Mouse (Mus musculus): Measurements from ENCODE around the gene Pdzrn4. TPM values are rescaled to one million over a fixed set of nuclear protein-coding genes. Genes with fewer than 3 reads are reported as not detected.
A peak's percentile ranks its signal among the peaks of the same experiment; 100 is the strongest.

Gene Pdzrn4
- polyA plus RNA-seq, 1 experiment from 2014 or later: 27.4 TPM

DNA sequence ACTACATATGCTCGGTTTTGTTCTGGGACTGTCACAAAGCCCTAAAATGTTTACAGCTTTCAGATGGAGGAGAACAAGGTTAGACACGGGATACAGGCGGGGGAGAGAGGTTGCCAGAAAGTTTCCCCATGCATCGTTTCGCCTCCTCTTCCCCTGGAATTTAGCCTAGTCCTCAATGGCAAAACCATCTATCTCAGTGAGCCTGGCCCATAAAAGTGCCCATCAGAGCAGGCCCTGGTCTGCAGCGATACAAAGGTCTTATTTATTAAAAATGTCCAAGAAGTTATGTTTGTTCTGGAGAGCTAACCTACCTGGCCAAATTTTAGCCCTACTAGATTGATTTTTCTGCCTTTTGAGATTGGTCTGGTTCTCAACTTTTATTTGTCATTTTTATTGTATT lies 165.5 kb downstream of the Pdzrn4 start:
- Histone ChIP-seq H3K9ac (no peak overlapping the region), H3K4me2 (replicated peaks) (no peak overlapping the region), H3K27ac (no peak overlapping the region), H3K9me3 (replicated peaks) (no peaks in the 10 kb centered on the region), H3K4me3 (no peak overlapping the region), H3K27me3 (no peaks in the 10 kb centered on the region), H3K4me1 (no peaks in the 10 kb centered on the region), H3K36me3 (no peaks in the 10 kb centered on the region)
- ATAC-seq (ENCODE audit: low FRiP score): no peak
- 93% methylated on average over 6 of the region's 6 CpGs for WGBS

DNA sequence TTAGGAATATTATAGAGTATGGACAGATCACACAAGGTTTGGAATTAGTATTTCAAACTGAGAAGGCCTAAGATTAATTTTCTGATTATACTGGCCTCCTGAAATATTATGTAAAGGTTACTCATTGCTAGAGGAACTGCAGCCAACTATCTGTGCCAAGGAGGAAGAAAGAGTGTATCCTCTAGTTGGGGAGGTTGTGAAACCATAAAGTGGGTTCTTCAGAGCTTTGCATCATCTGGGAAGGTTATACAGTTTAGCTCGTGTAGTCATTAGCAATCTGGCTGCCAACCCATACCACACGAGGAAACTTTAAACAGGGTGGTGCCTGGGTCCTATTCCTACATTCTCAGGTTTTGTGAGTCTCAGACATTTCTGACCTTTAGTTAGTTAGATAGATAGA lies 166.9 kb downstream of the Pdzrn4 start:
- WGBS: 87% methylated on average over 2 of the region's 2 CpGs
- no peak for ATAC-seq (ENCODE audit: low FRiP score)

DNA sequence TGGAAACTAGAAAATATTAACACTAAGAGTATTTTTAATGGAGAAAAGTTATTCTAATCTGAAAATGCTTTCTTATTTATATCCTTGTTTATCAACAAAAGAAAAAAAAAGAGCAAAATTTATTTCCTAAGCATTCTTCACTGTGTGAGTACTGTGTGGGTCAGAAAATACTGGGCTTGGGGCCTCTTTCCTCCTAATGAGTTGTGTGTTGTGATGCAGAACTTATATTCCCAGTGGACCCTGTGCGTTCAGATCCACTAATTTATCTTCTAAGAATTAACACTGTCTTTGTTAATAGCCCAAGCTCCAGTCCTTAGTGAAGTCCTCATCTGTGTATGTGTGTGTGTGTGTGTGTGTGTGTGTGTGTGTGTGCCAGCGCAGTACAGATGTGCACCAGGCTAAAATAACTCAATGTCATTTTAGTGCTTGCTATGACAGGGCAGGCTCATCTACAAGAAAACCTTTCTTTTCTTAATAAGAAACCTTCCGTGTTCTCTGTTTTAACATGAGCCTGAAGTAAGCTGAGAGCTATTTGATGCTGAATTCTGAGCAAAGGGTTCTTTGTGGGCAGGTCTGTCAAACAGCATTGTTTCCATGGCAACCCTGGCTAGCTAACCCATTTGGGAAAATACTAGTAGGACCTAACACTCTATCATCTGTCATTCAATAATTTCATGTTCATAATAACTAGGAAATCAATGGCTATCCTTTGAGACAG lies 174.0 kb downstream of the Pdzrn4 start:
- H3K27ac ChIP-seq: peak overlapping the region; percentile 71
- no peak overlapping the region for H3K9ac ChIP-seq
- H3K27me3 ChIP-seq: no peaks in the 10 kb centered on the region
- H3K4me3 ChIP-seq: no peak overlapping the region
- ATAC-seq (ENCODE audit: low FRiP score): peak; percentile 75
- no peaks in the 10 kb centered on the region for H3K9me3 ChIP-seq (replicated peaks)
- H3K36me3 ChIP-seq: no peaks in the 10 kb centered on the region
- WGBS: 61% methylated on average over 3 of the region's 3 CpGs
- peaks cover 9% of the 10 kb centered on the region for H3K4me1 ChIP-seq
- no peak overlapping the region for H3K4me2 ChIP-seq (replicated peaks)

More for the DNA sequence above, 166.9 kb downstream of the Pdzrn4 start:
- H3K4me1 ChIP-seq: no peaks in the 10 kb centered on the region
- no peaks in the 10 kb centered on the region for H3K9me3 ChIP-seq (replicated peaks)
- H3K4me3 ChIP-seq: no peak overlapping the region
- H3K27me3 ChIP-seq: no peaks in the 10 kb centered on the region
- H3K36me3 ChIP-seq: no peaks in the 10 kb centered on the region
- no peak overlapping the region for H3K27ac ChIP-seq
- H3K4me2 ChIP-seq (replicated peaks): no peak overlapping the region
- no peak overlapping the region for H3K9ac ChIP-seq

DNA sequence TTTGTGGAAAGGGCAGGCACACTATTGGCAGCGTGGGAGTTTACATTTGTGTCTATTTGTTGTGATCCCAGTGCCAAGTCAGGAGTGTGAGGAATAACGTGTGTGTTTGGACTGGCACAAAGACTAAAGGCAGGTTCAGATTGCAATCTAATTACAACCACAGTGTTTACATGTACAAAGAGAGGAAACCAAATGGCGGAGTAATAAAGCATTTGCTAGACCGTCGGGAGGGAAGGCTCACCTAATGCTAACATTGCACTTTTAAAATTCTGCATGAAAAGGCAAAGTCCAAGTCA lies 174.5 kb downstream of the Pdzrn4 start:
- H3K27ac ChIP-seq: peak overlapping the region; percentile 71
- 0 out of 2 replicates have a peak, but pooled peaks have one; percentile 40 for ATAC-seq (ENCODE audit: low FRiP score)

DNA sequence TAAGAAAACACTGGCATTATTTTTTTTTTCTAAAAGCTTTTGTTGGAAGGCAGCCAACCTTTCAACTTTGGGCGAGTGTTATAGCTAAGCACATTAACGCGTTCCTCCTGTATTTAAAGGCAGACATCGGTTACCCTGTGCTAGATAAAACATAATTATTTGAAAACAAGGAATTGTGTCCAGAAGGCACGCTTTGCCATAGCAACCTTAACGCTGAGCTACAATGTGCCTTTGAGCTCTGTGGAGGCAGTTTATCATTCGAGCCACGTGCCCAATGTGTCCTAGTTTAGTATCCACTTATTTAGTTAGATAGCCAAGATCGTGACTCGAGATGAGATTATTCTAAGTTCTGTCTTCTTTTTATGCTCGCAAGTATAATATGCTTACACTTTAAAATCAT lies 180.8 kb downstream of the Pdzrn4 start:
- H3K36me3 ChIP-seq: no peaks in the 10 kb centered on the region
- no peak overlapping the region for H3K9ac ChIP-seq
- ATAC-seq (ENCODE audit: low FRiP score): 0 out of 2 replicates have a peak, but pooled peaks have one; percentile 32
- no peaks in the 10 kb centered on the region for H3K9me3 ChIP-seq (replicated peaks)
- H3K27ac ChIP-seq: no peak overlapping the region
- H3K27me3 ChIP-seq: no peaks in the 10 kb centered on the region
- 42% methylated on average over 11 of the region's 11 CpGs for WGBS
- H3K4me2 ChIP-seq (replicated peaks): no peak overlapping the region
- H3K4me1 ChIP-seq: peaks cover 18% of the 10 kb centered on the region
- no peak overlapping the region for H3K4me3 ChIP-seq

More for the DNA sequence above, 174.5 kb downstream of the Pdzrn4 start:
- Histone ChIP-seq H3K36me3 (no peaks in the 10 kb centered on the region), H3K4me2 (replicated peaks) (no peak overlapping the region), H3K4me1 (peaks cover 9% of the 10 kb centered on the region), H3K4me3 (no peak overlapping the region), H3K27me3 (no peaks in the 10 kb centered on the region), H3K9ac (no peak overlapping the region), H3K9me3 (replicated peaks) (no peaks in the 10 kb centered on the region)
- WGBS: 61% methylated on average over 5 of the region's 5 CpGs

DNA sequence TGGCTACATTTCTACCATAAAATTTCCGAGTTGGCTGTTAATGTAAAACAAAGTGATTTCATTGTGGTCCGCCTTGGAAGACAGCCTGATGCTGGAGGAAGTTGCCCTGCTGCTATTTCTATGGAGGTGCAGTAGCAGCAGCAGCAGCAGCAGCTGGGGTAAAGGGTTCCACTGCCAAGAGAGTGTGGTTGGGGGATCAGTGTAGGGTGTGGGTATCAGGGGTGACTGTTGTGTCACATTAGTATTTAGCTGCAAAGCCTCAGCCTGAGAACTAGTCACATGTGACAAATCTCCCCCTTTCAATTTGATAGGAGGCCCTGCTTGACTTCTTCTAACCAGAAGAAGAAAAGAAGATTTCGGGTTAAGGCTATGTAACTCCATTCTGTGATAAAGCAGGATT lies 183.5 kb downstream of the Pdzrn4 start:
- no peak for ATAC-seq (ENCODE audit: low FRiP score)
- H3K9ac ChIP-seq: no peak overlapping the region
- H3K27ac ChIP-seq: 0 out of 2 replicates have a peak overlapping the region, but pooled peaks have one; percentile 40

DNA sequence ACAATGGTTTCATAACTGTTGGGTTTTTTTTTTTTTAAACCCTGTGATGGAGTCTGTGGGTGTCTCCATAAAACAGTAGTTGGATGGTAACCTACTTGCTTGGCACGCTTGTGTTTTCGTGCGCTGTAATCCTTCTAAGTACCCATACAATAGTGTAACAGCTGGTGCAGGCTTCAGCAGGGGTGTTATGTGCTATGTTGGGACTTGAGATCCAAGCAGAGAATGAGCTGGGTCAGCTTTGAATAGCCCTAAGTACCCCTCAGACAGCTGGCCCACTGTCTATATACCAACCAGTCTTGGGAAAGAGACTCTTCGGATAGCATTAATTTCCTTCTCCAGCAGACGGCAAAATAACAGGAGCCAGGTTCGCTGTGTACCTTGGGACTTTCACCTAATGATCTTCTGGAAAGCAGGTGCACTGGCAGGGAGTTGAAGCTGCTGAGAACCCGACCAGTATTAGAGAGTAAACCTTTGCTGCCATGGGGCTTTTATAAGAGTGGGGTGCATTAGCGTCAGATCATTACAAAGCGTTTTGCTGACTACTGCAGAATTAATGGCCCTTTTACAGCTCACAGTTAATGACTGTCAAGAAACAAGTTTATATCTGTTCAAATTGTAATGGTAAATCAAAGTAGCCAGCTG lies 184.2 kb downstream of the Pdzrn4 start:
- 0 out of 2 replicates have a peak, but pooled peaks have one; percentile 55 for ATAC-seq (ENCODE audit: low FRiP score)
- no peaks in the 10 kb centered on the region for H3K36me3 ChIP-seq
- no peaks in the 10 kb centered on the region for H3K9me3 ChIP-seq (replicated peaks)
- no peak overlapping the region for H3K4me3 ChIP-seq
- peak overlapping the region; percentile 41; the same call in 1 of the 2 replicates for H3K27ac ChIP-seq
- H3K27me3 ChIP-seq: no peaks in the 10 kb centered on the region
- H3K9ac ChIP-seq: no peak overlapping the region
- H3K4me2 ChIP-seq (replicated peaks): no peak overlapping the region
- WGBS: 60% methylated on average over 9 of the region's 9 CpGs
- peaks cover 18% of the 10 kb centered on the region for H3K4me1 ChIP-seq

More for the DNA sequence above, 183.5 kb downstream of the Pdzrn4 start:
- Histone ChIP-seq H3K36me3 (no peaks in the 10 kb centered on the region), H3K4me2 (replicated peaks) (no peak overlapping the region), H3K9me3 (replicated peaks) (no peaks in the 10 kb centered on the region), H3K4me1 (peaks cover 18% of the 10 kb centered on the region), H3K4me3 (no peak overlapping the region), H3K27me3 (no peaks in the 10 kb centered on the region)
- WGBS: 58% methylated on average over 3 of the region's 3 CpGs

DNA sequence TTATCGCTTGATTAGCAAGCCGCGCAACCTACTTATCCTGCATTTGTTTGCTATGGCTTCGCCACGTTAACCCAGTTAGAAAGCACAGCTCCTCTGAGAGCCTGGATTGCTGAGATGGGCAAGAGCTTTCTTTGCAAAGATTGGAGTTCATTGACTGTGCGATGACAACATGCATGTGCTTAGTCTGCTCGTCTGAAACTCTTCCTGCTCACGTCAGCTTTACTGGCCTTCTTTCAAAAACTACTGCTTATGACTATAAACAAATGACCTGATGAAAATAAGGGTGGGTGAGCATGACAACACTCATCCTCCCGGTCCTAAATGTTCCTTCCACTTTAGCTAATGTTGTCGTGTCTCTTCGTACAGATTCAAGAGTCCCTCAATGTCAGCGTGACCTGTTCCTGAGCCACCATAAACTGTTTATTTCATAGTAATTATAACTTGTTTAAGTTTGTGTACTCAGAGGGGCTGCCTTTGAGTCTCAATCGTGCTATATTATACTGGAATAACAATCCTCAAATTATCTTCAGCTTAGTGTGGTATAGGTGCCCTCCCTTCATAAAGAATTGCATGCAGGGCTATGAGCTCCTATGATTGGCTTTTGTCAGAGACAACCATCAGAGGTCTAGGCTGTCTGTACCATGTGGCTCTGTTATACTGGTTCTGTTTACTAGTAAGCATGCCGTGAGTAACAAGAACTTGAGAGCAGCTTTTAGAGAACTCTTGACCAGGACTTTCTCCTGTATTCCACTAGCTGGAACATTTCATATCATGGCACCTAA lies 187.9 kb downstream of the Pdzrn4 start:
- Histone ChIP-seq H3K9me3 (replicated peaks) (no peaks in the 10 kb centered on the region), H3K27me3 (no peaks in the 10 kb centered on the region), H3K4me2 (replicated peaks) (no peak overlapping the region), H3K27ac (no peak overlapping the region), H3K4me1 (peaks cover 11% of the 10 kb centered on the region), H3K4me3 (no peak overlapping the region), H3K36me3 (no peaks in the 10 kb centered on the region), H3K9ac (no peak overlapping the region)
- ATAC-seq (ENCODE audit: low FRiP score): no peak
- WGBS: 88% methylated on average over 14 of the region's 14 CpGs

DNA sequence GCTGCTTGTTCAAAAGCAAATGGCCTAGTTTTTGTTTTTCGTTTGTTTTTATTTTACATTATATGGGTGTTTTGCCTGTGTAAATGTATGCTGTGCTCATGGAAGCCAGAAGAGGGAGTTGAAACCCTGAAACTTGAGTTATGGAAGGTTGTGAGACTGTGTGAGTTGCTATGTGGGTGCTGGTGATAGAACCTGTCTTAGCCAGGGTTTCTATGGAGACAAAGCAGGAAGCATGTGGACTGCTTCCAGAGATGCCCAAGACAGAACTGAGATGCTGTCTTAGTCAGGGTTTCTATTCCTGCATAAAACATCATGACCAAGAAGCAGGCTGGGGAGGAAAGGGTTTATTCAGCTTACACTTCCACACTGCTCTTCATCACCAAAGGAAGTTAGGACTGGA lies 190.8 kb downstream of the Pdzrn4 start:
- H3K9ac ChIP-seq: no peak overlapping the region
- H3K36me3 ChIP-seq: no peaks in the 10 kb centered on the region
- no peak for ATAC-seq (ENCODE audit: low FRiP score)
- WGBS: 96% methylated on average over 1 of the region's 1 CpGs
- no peak overlapping the region for H3K4me3 ChIP-seq
- H3K27me3 ChIP-seq: no peaks in the 10 kb centered on the region
- no peak overlapping the region for H3K27ac ChIP-seq
- H3K4me1 ChIP-seq: no peaks in the 10 kb centered on the region
- H3K9me3 ChIP-seq (replicated peaks): no peaks in the 10 kb centered on the region
- H3K4me2 ChIP-seq (replicated peaks): no peak overlapping the region

DNA sequence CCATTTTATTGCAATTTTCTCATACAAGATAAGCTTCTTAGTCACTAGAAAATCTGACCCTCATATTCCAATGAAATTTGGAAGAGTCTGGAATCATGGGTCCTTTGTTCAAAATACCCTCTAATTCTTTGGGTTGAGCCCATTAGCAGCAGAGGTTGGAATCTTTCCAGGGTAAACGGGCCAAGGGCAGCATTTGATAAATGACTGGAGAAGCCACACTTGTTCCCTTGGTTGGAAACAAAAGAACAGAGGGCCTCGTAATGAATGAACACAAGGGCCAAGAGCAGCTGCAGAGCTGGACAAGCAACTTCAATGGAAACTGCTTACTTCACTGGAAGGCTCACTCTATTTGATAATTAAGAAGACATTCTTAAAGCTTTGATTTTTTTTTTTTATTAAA lies 198.0 kb downstream of the Pdzrn4 start:
- no peaks in the 10 kb centered on the region for H3K27me3 ChIP-seq
- no peak overlapping the region for H3K4me3 ChIP-seq
- peak overlapping the region; percentile 31; the same call in 1 of the 2 replicates for H3K27ac ChIP-seq
- H3K9ac ChIP-seq: no peak overlapping the region
- peaks cover 14% of the 10 kb centered on the region for H3K4me1 ChIP-seq
- WGBS: 19% methylated on average over 2 of the region's 2 CpGs
- no peaks in the 10 kb centered on the region for H3K9me3 ChIP-seq (replicated peaks)
- no peak for ATAC-seq (ENCODE audit: low FRiP score)
- no peaks in the 10 kb centered on the region for H3K36me3 ChIP-seq
- no peak overlapping the region for H3K4me2 ChIP-seq (replicated peaks)

DNA sequence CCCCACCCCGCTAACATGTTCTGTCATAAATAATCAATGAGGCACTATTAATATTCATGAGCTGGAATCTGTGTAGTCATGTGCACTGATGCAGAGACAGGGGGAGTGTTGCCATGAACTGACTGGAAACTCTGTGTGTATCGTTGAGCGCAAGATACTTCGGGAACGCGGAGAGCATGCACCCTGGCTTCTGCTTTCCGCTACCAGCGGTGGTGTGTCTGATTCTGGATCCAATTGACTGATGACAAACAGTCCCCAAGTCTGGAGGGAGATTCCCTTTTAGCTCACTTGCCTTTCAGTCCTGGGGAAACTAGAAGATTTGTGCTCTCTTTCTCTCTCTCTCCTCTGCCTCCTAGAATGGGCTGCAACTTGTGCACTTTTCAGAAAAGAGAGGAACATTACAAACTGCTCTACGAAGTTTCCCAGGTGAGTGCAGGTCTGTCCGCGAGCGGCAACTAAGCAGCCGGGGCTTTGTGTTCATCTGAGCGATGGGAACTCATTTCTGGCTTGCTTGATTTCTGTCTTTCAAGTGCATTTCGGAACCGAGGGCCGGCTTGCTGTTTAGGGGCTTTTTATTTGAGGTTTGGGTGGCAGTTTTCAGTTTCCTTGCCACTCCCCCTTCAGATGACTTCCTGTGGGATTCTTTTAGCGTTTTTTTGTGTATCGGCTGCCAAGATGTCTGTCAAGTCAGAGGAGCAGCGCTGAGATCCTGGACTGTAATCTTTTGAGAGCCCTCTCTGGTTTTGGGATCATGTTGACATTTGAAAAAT lies 200.5 kb downstream of the Pdzrn4 start:
- Histone ChIP-seq H3K4me2 (replicated peaks) (peak overlapping the region; percentile 69), H3K4me1 (peaks cover 14% of the 10 kb centered on the region), H3K4me3 (peak overlapping the region; percentile 38), H3K9ac (peak overlapping the region; percentile 60), H3K27me3 (no peaks in the 10 kb centered on the region), H3K36me3 (no peaks in the 10 kb centered on the region), H3K9me3 (replicated peaks) (no peaks in the 10 kb centered on the region), H3K27ac (peak overlapping the region; percentile 87)
- WGBS: 1% methylated on average over 20 of the region's 20 CpGs
- ATAC-seq (ENCODE audit: low FRiP score): peak; percentile 89

All from hindbrain, embryonic 12.5 days (tissue).